Mouse (Mus musculus) bone marrow macrophage, adult 2 months (primary cell): Measurements from ENCODE around the gene Acin1.

Experiments used
- CTCF ChIP-seq: IDR thresholded peaks from 2 replicates; pipeline ENCODE4 v1.5.1; 2012; ENCODE audit warnings: low read depth, mild to moderate bottlenecking, low read length, moderate library complexity
- POLR2A ChIP-seq: IDR thresholded peaks from 2 replicates; pipeline ENCODE4 v1.6.1; 2012; ENCODE audit warnings: mild to moderate bottlenecking, low read depth, low read length, borderline replicate concordance

GRCm38 (mm10) chr14:54727565-54727964 is 40.8 kb upstream of the Acin1 start:
- no peak for TF ChIP-seq CTCF
- no peak for TF ChIP-seq POLR2A
